Mouse (Mus musculus): Measurements from ENCODE around the gene Erg28. TPM values are rescaled to one million over a fixed set of nuclear protein-coding genes. Genes with fewer than 3 reads are reported as not detected.
A peak's percentile ranks its signal among the peaks of the same experiment; 100 is the strongest.

The Erg28 gene
- total RNA-seq (2014; rRNA removed): 87.0 and 90.1 TPM in 2 replicates
- 127 and 130 TPM in 2 replicates for polyA plus RNA-seq (2012; rRNA removed)

GRCm38 (mm10) chr12:85824438-85825264 is at the start of gene Erg28, which contains the start of gene Ttll5:
Gene Erg28 (minus strand): TSS chr12:85824550.
Gene Ttll5 (plus strand): TSS chr12:85824659.
- H3K27me3 ChIP-seq (ENCODE audit: control insufficient read depth, insufficient read depth, low read length): no peaks in the 10 kb centered on the region
- peaks cover 9% of the 10 kb centered on the region; the same call in 1 of the 2 replicates for H3K79me2 ChIP-seq (ENCODE audit: control insufficient read depth, insufficient read depth, low read length)
- DNase-seq (ENCODE audit: extremely low read depth, low read depth, low spot score): peak; percentile 98
- H3K27ac ChIP-seq (replicated peaks; ENCODE audit: insufficient read depth, low read depth, low read length): peak within 1 kb of the TSS; percentile 85
- peak within 1 kb of the TSS; percentile 85 for H3K4me3 ChIP-seq (ENCODE audit: insufficient read depth, low read depth, low read length)
- H3K4me1 ChIP-seq (ENCODE audit: control insufficient read depth, insufficient read depth, low read length): peaks cover 5% of the 10 kb centered on the region
- WGBS: under 1% methylated on average over 66 of the region's 67 CpGs
- peak within 1 kb of the TSS; percentile 77 for H3K9ac ChIP-seq (ENCODE audit: low read depth, low read length)
- TF ChIP-seq CTCF (IDR thresholded peaks at IDR 0.05; ENCODE audit: low read depth, low read length) (no peak), POLR2A (IDR thresholded peaks at IDR 0.05; ENCODE audit: extremely low read depth, insufficient read depth, low read length) (peak; percentile 67)
- H3K36me3 ChIP-seq (ENCODE audit: control insufficient read depth, insufficient read depth, low read length): peaks cover 14% of the 10 kb centered on the region

GRCm38 (mm10) chr12:85869423-85869822 is 45.1 kb upstream of the Erg28 start:
- no peak overlapping the region for H3K27ac ChIP-seq (replicated peaks; ENCODE audit: insufficient read depth, low read depth, low read length)
- H3K9ac ChIP-seq (ENCODE audit: low read depth, low read length): no peak overlapping the region
- no peak overlapping the region for H3K4me3 ChIP-seq (ENCODE audit: insufficient read depth, low read depth, low read length)
- no peaks in the 10 kb centered on the region for H3K27me3 ChIP-seq (ENCODE audit: control insufficient read depth, insufficient read depth, low read length)
- H3K4me1 ChIP-seq (ENCODE audit: control insufficient read depth, insufficient read depth, low read length): no peaks in the 10 kb centered on the region
- no peaks in the 10 kb centered on the region for H3K79me2 ChIP-seq (ENCODE audit: control insufficient read depth, insufficient read depth, low read length)
- H3K36me3 ChIP-seq (ENCODE audit: control insufficient read depth, insufficient read depth, low read length): peaks cover 4% of the 10 kb centered on the region
- WGBS: 72% methylated on average over 6 of the region's 6 CpGs
- no peak for TF ChIP-seq CTCF (IDR thresholded peaks at IDR 0.05; ENCODE audit: low read depth, low read length)
- DNase-seq (ENCODE audit: extremely low read depth, low read depth, low spot score): peak; percentile 37

- H3K79me2 ChIP-seq (ENCODE audit: control insufficient read depth, insufficient read depth, low read length): no peaks in the 10 kb centered on the region
- H3K9ac ChIP-seq (ENCODE audit: low read depth, low read length): no peak overlapping the region
- TF ChIP-seq CTCF (IDR thresholded peaks at IDR 0.05; ENCODE audit: low read depth, low read length): no peak
- TF ChIP-seq POLR2A (IDR thresholded peaks at IDR 0.05; ENCODE audit: extremely low read depth, insufficient read depth, low read length): no peak
- no peak for DNase-seq (ENCODE audit: extremely low read depth, low read depth, low spot score)
- H3K27me3 ChIP-seq (ENCODE audit: control insufficient read depth, insufficient read depth, low read length): no peaks in the 10 kb centered on the region
- peaks cover 11% of the 10 kb centered on the region for H3K36me3 ChIP-seq (ENCODE audit: control insufficient read depth, insufficient read depth, low read length)
- no peaks in the 10 kb centered on the region for H3K4me1 ChIP-seq (ENCODE audit: control insufficient read depth, insufficient read depth, low read length)
- no peak overlapping the region for H3K27ac ChIP-seq (replicated peaks; ENCODE audit: insufficient read depth, low read depth, low read length)
- no peak overlapping the region for H3K4me3 ChIP-seq (ENCODE audit: insufficient read depth, low read depth, low read length)
Measured at GRCm38 (mm10) chr12:85867125-85867524, 42.8 kb upstream of the Erg28 start.

DNA sequence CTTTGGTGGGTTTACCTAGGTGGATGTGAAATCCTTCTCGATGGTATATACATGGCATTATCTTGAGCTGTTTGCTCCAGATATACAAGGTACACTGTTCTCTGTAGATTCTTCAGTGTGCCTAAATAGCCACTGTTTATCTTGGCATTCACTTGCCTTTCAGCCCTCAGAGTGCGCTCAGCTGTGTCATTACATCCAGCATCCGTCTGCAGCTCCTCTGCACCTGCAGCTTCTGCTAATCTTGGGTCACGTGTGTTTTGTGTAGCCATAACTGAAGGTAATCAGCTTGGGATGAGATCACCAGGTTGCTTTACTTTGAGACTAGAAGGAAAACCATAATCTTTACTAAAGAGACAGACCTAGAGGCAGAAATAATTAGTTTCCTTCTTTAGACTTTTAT is 42.3 kb upstream of the Erg28 start:
- DNase-seq (ENCODE audit: extremely low read depth, low read depth, low spot score): peak; percentile 24
- H3K4me1 ChIP-seq (ENCODE audit: control insufficient read depth, insufficient read depth, low read length): no peaks in the 10 kb centered on the region
- WGBS: 42% methylated on average over 4 of the region's 4 CpGs
- no peaks in the 10 kb centered on the region for H3K79me2 ChIP-seq (ENCODE audit: control insufficient read depth, insufficient read depth, low read length)
- H3K9ac ChIP-seq (ENCODE audit: low read depth, low read length): no peak overlapping the region
- peaks cover 11% of the 10 kb centered on the region for H3K36me3 ChIP-seq (ENCODE audit: control insufficient read depth, insufficient read depth, low read length)
- no peak overlapping the region for H3K4me3 ChIP-seq (ENCODE audit: insufficient read depth, low read depth, low read length)
- no peak for TF ChIP-seq POLR2A (IDR thresholded peaks at IDR 0.05; ENCODE audit: extremely low read depth, insufficient read depth, low read length)
- TF ChIP-seq CTCF (IDR thresholded peaks at IDR 0.05; ENCODE audit: low read depth, low read length): no peak
- H3K27ac ChIP-seq (replicated peaks; ENCODE audit: insufficient read depth, low read depth, low read length): no peak overlapping the region
- no peaks in the 10 kb centered on the region for H3K27me3 ChIP-seq (ENCODE audit: control insufficient read depth, insufficient read depth, low read length)

- peak; percentile 8 for DNase-seq (ENCODE audit: extremely low read depth, low read depth, low spot score)
- WGBS: 93% methylated on average over 3 of the region's 3 CpGs
- no peak for TF ChIP-seq CTCF (IDR thresholded peaks at IDR 0.05; ENCODE audit: low read depth, low read length)
- no peak for TF ChIP-seq POLR2A (IDR thresholded peaks at IDR 0.05; ENCODE audit: extremely low read depth, insufficient read depth, low read length)
- no peaks in the 10 kb centered on the region for H3K4me1 ChIP-seq (ENCODE audit: control insufficient read depth, insufficient read depth, low read length)
- no peaks in the 10 kb centered on the region for H3K79me2 ChIP-seq (ENCODE audit: control insufficient read depth, insufficient read depth, low read length)
- H3K9ac ChIP-seq (ENCODE audit: low read depth, low read length): no peak overlapping the region
- H3K27me3 ChIP-seq (ENCODE audit: control insufficient read depth, insufficient read depth, low read length): no peaks in the 10 kb centered on the region
- H3K36me3 ChIP-seq (ENCODE audit: control insufficient read depth, insufficient read depth, low read length): peaks cover 11% of the 10 kb centered on the region
- H3K4me3 ChIP-seq (ENCODE audit: insufficient read depth, low read depth, low read length): no peak overlapping the region
- no peak overlapping the region for H3K27ac ChIP-seq (replicated peaks; ENCODE audit: insufficient read depth, low read depth, low read length)
Measured at GRCm38 (mm10) chr12:85865526-85865925, 41.2 kb upstream of the Erg28 start.

DNA sequence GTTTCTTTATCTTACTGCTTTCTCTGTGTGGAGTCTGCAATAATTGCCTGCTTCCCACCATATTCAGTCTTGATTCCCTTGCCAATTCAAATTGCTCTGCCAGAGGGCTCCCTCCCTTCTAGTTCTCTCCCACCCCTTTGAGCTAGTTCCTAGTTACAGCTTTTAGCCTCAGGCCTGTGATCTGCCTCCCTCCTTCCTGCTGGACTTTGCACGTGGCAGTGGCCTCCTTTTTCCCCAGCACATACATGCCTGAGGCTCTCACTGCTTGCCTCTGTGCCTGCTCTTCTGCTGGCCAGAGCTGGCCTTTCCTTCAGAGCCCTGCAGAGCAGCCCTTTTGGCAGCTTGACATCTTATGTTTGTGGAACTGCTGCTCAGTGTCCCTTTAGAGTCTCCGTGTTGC is 38.2 kb upstream of the Erg28 start:
- H3K36me3 ChIP-seq (ENCODE audit: control insufficient read depth, insufficient read depth, low read length): peaks cover 15% of the 10 kb centered on the region
- no peaks in the 10 kb centered on the region for H3K4me1 ChIP-seq (ENCODE audit: control insufficient read depth, insufficient read depth, low read length)
- no peak overlapping the region for H3K4me3 ChIP-seq (ENCODE audit: insufficient read depth, low read depth, low read length)
- no peak for DNase-seq (ENCODE audit: extremely low read depth, low read depth, low spot score)
- WGBS: 46% methylated on average over 2 of the region's 2 CpGs
- TF ChIP-seq CTCF (IDR thresholded peaks at IDR 0.05; ENCODE audit: low read depth, low read length) (no peak), POLR2A (IDR thresholded peaks at IDR 0.05; ENCODE audit: extremely low read depth, insufficient read depth, low read length) (no peak)
- H3K27me3 ChIP-seq (ENCODE audit: control insufficient read depth, insufficient read depth, low read length): no peaks in the 10 kb centered on the region
- no peak overlapping the region for H3K9ac ChIP-seq (ENCODE audit: low read depth, low read length)
- H3K27ac ChIP-seq (replicated peaks; ENCODE audit: insufficient read depth, low read depth, low read length): no peak overlapping the region
- no peaks in the 10 kb centered on the region for H3K79me2 ChIP-seq (ENCODE audit: control insufficient read depth, insufficient read depth, low read length)
